Mouse (Mus musculus) B cell, adult 67 days (primary cell): ENCODE results near the gene Itgb1bp2. TPM values are rescaled to one million over a fixed set of nuclear protein-coding genes. Genes with fewer than 3 reads are reported as not detected.

Experiments used
- total RNA-seq, 2 experiments: library from RNA; stranded (reverse); gene quantifications; 4 replicates each; pipeline ENCODE4 v1.2.4; 2023

Itgb1bp2 gene
- total RNA-seq = 1 to 10 TPM; 1.6 to 3.6 TPM

DNA sequence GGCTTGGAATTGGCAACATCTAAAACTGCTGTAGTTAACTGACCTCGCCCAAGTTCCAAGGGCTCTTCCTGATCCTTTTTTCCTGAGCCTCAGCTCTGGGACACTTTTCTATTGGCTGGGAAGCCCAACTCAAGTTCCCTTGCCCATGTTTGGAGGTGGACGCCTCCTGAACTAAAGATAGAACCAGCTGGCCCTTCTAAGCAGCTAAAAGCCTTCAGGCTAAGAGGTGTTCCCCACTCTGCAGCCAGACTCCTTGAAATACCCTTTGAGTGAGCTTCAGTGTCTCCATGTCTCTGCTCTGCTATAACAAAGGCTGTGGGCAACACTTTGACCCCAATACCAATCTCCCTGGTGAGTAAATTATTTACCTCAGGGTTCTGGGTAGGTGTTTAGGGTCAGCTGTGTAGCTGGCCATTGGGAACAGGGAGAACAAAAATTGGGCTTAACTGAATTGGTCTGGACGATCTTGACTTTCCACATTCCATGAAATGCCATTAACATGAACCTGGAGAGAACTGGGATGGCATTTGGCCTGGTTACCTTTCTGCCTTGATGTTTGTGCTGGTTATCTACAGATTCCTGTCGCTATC, at the start of gene Itgb1bp2:
Itgb1bp2 (plus strand) TSS at position 203 of the 590 bp plus-strand sequence.

DNA sequence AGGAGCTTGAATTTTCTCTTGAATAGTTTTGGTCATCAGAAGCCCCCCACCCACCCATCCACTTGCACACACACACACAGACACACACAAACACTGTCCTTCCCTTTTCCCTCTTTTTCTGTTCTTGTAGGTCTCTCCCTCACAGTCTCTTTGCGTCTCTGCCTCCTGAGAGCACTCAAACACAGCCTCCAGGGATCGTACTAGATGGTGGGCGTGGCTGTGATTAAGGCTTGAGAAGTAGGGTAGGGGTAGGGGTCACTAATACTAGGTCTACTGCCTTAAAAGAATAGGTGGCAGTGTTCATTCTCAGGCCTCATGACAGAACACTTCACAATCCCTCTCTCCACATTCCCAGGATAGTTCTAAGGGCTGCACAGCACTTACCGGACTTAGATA, 28.2 kb upstream of the Itgb1bp2 start, which contains the start of gene Zmym3:
Zmym3 (minus strand) TSS at position 150 of the 396 bp plus-strand sequence.

GRCm38 (mm10) chrX:101429142-101429949, 19.5 kb upstream of the Itgb1bp2 start, which contains the start of gene Nono:
Gene Nono (plus strand): TSS chrX:101429318.

Other genes starting within 250 kb of the Itgb1bp2 start
- 10 to 100 TPM; 47.3 to 56.6 TPM for gene Snx12, start 226.5 kb upstream of the Itgb1bp2 start, total RNA-seq
- gene Foxo4, start 194.6 kb upstream of the Itgb1bp2 start, total RNA-seq = 10 to 100 TPM; 41.4 to 41.7 TPM
- 10 to 100 TPM; 47.0 to 50.4 TPM for gene Gm614, start 185.1 kb upstream of the Itgb1bp2 start, total RNA-seq
- 100 to 1,000 TPM; 536 to 544 TPM for gene Il2rg, start 180.8 kb upstream of the Itgb1bp2 start, total RNA-seq
- gene Gm20489, start 180.1 kb upstream of the Itgb1bp2 start, total RNA-seq = not detected
- gene Med12, start 175.1 kb upstream of the Itgb1bp2 start, total RNA-seq = 100 to 1,000 TPM; 172 to 192 TPM
- 1 to 10 TPM; 1.2 to 1.5 TPM for gene Nlgn3, start 149.9 kb upstream of the Itgb1bp2 start, total RNA-seq
- gene Gjb1, start 72.7 kb upstream of the Itgb1bp2 start, total RNA-seq = not detected
- gene Zmym3, start 28.2 kb upstream of the Itgb1bp2 start, total RNA-seq = 10 to 100 TPM; 37.8 to 43.0 TPM
- gene Nono, start 19.8 kb upstream of the Itgb1bp2 start, total RNA-seq = 100 to 1,000 TPM; 222 to 257 TPM
- gene Taf1, start 83.6 kb downstream of the Itgb1bp2 start, total RNA-seq = 10 to 100 TPM; 51.2 to 59.2 TPM
- gene Ogt, start 191.0 kb downstream of the Itgb1bp2 start, total RNA-seq = 100 to 1,000 TPM; 254 to 283 TPM